Mouse (Mus musculus) monocyte, adult 5-6 weeks (primary cell): Measurements from ENCODE around the gene Gabre. TPM values are rescaled to one million over a fixed set of nuclear protein-coding genes. Genes with fewer than 3 reads are reported as not detected.

Experiments
- ATAC-seq: fragments of 153-309, 156-312 bp; replicated peaks from 2 replicates; pipeline ENCODE4 v1.8.0; 2017; ENCODE audit warnings: mild to moderate bottlenecking; ENCODE audit not compliant: low TSS enrichment, insufficient number of reproducible peaks, severe bottlenecking, poor library complexity, low FRiP score
- total RNA-seq: library from RNA; stranded (forward); fragments of 200-1000, 200-491, 200-594 nt; gene quantifications from 3 replicates; pipeline ENCODE4 v1.2.3, GENCODE M21; 2017

Gene Gabre
- not detected in 3 replicates for total RNA-seq

DNA sequence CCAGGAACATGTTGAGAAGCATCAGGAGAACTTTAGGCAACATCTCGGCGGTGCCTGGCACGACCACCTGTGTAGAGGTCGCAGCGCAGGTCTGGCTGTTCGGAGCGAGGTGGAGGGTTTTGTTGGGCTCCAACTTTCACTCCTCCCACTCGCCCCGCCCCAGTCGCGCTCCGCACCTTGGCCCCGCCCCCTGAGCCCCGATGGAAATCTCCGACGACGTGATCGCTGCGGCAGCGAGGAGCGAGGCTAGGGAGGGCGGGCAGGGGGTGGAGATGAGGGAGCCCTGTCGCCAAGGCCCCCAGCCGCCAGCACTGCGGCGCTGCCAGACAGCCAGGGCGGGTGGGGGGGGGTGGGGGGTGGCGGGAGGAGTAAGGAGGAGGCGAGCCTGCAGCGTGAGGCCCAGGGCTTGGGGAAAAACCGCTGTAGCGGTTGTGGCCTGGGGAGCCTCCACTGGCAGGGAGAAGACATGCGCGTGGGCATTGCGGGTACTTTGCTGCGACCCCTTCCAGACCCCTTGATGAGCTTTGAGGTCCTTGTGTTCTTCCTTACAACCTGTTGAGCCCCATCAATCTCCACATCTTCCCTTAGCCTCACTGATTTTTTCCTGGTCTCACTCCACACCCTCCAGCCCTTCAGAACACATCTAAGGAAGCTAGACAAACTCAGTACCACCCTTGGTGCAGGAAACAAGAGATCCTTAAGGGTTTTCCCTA is at the start of gene Gabre:
Gabre (minus strand) TSS at position 145 of the 713 bp plus-strand sequence.
- no peak for ATAC-seq

DNA sequence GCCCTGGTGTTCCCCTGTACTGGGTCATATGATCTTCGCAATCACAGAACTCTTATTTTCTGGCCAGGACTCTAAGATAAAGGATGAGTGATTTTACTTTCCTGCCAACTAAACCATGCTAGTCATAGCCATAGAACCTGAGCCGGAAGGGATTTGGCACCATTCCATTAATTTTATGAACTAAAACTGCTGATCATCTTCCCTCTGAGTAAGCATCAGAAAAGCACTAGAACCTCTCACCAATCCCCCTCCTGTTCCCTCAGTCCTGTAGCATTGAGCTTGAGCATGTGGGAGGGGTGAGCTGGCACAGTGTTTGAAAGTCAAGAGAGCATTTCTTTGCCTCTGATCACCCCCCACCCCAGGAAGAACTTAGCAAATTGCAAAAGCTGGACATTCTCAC is 23.2 kb upstream of the Gabre start:
- ATAC-seq, result no peak

DNA sequence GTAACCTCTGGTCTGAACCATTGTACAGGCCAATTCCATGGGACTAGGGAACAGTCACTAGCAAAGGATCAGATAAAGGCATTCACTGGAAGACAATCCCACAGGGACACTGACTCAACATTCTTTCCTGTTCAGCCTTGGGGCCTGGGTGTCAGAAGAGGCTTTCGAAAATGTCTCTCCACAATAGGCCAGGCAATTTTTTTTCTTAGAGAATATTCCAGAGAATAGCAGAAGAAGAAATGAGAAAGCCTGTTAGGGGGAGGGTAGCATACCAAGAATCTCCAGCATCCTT is 715 bp upstream of the Gabre start:
- ATAC-seq, result no peak

DNA sequence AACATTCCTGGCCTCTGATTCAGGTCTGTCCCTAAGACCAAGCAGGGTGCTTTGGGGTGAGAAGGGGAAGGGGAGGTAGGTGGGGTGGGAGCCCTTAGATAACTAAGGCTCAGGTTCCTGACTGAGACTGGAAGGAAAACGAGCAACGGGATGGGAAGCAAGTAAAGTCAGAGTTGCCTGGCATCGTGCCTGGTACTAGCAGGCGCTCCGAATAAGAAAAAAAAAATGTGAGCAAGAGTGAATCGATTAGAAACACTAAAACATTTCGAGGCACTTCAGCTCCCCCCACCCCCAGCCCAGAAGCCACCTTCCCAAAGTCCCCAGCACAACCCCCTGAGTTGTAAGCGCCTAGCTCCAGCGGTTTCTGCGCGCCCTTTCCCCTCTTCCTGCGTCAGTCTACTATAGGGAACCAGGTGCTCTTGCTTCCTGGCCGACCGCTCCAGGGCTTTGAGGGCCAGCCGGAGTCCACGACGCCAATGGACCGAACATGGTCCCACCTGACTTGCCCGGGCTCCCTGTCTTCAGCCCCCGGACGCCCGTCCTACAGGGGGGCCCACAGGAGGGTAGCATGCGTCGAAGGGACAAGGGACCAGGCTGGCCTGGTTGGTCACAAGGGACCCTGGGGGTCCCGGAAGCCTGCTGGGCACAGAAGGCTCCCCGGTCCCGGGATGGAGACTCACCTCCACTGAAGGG is 491 bp downstream of the Gabre start:
- no peak for ATAC-seq

DNA sequence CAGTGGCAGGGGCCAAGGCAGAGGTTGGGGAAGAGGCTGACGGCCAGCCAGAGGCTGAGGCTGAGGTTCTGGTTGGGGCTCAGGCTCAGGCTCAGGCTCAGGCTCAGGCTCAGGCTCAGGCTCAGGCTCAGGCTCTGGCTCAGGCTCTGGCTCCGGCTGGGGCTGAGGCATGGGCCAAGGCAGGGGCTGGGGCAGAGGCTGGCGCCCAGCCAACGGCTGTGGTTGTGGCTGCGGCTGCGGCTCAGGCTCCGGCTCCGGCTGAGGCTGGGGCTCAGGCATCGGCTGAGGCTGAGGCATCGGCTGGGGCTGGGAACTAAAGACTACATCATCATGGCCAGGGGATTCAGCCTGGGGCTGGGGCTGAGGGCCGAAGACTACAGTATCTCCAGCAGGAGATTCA is 4.0 kb downstream of the Gabre start:
- no peak for ATAC-seq

DNA sequence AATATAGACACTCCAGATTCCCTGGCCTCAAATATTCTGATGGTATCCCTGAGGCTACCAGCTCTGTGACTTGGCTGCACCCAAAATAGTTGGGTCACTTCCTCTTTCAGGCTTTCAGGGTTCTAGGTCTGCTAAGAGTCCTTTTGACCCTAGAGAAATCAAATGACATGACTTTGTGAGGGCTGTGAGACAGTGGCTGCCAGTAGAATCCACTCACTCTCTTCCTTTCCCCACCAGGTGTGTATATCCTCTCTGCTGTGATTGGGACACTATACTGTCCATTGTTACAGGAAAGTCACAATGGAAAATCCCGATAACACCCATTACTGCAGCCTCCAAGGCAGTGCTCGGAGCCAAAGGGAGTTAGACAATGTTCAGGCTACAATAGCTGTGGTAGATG is 52.9 kb downstream of the Gabre start, which contains the start of gene Magea4:
Magea4 (plus strand) TSS at position 301 of the 400 bp plus-strand sequence.
- no peak for ATAC-seq

Other genes with a start within 250 kb of the Gabre start
- gene Magea4, start 52.8 kb downstream of the Gabre start, total RNA-seq, result not detected in 3 replicates
- not detected in 3 replicates for gene Magea10, start 112.1 kb upstream of the Gabre start, total RNA-seq